Mouse (Mus musculus): ENCODE measurements at regions not wholly inside any gene's neighbourhood (a gene's known extent, or its start where the extent isn't known, plus 50 kb on each side); places are given as distances from the start of the nearest gene placed in this dataset.

DNA sequence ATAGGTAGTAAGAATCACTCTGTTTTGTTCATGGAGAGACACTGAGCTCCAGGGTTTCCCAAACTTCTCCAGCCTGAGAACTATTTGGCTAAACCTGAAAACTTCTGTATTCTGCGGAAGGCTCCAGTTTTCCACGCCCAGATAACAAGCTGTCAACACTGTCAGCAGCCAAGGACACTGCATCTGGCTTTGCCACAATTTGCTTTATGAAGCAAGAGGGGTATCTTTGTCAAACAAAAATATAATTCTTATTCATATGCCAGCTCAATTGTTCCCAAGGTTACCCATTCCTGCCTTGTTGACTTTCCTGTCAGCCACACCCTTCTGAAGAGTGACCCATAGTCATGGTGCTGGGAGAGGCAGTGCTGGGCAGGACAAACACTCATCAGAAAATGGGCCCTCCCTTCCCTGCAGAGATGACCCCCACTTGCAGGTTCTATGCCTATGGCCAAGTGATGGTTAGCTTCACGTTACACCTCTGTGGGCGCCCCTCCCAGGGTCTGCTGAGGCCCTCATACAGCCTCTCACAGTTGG is 64.9 kb upstream of the Bod1 start:
- no peak for DNase-seq (ENCODE audit: low spot score)
- H3K36me3 ChIP-seq (replicated peaks): no peaks in the 10 kb centered on the region
- peaks cover 15% of the 10 kb centered on the region for H3K4me1 ChIP-seq
- H3K4me3 ChIP-seq: no peak overlapping the region
- H3K9me3 ChIP-seq: no peaks in the 10 kb centered on the region
- H3K27me3 ChIP-seq (replicated peaks; ENCODE audit: low read depth, poor library complexity, severe bottlenecking): no peaks in the 10 kb centered on the region
- no peak overlapping the region for H3K27ac ChIP-seq (replicated peaks)
- WGBS: 89% methylated on average over 4 of the region's 4 CpGs

DNA sequence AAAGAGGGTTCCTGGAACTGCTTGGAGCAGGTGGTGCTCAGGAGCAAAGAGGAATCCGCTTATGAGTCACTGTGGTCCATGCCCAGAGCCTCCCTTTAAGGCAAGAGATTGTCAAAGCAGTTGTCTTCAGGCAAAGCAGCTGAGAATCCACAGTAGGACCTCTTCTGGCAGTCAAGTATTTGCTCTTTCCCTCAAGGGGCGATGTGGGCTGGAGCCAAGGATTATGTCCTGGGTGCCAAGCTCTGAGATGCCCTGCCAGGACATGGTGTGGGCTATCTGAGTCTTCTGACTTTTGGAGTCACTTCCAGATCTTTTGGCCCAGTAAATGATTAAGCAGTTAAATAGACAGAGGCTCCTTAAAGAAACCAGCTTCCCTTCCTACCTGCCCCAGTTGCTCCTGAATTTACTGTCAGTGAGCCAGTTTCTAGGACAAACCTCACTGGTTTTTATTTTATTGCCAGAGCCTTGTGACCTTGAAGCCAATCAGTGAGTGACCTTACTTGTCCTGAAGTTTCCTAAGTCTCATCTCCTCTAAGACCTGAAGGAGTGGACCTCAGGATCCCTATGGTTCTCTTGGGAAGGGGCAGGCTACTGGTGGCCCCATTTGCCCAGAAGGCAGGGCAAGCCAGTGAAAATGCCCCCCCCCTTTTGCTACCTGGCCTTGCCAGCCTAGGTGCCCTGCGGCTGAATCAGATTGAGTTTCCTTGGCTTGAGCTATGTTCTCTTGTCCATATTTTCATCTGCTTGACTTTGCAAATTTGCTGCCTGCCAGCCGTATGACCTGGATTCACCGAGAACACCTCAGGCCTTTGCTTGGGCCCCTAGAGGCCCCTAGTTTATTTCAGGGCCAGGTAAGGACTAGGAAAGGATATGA is 66.7 kb upstream of the Bod1 start:
- Histone ChIP-seq H3K27ac (replicated peaks) (no peak overlapping the region), H3K9me3 (no peaks in the 10 kb centered on the region), H3K4me3 (no peak overlapping the region), H3K4me1 (peaks cover 26% of the 10 kb centered on the region), H3K36me3 (replicated peaks) (no peaks in the 10 kb centered on the region), H3K27me3 (replicated peaks; ENCODE audit: low read depth, poor library complexity, severe bottlenecking) (no peaks in the 10 kb centered on the region)
- WGBS: 89% methylated on average over 5 of the region's 5 CpGs
- DNase-seq (ENCODE audit: low spot score): no peak

DNA sequence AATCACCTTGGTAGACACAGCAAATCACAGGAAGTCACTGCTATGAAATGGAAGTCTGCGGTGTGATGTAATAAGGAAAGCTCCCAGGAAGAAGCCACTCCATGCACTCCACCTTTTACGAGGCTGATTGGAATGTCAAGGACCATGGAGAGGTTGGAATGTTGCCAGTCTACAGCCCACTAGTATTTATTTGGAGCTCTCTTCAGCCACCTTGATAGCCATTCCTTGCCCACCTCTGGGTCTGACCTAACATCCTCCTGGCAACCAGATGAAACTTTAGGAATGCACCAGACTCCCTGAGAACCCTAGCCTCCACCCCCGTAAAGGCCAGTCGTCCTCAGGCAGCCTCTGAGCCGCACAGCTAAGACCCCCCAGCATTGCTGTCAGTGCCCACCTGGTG is 68.7 kb upstream of the Bod1 start:
- no peak for DNase-seq (ENCODE audit: low spot score)
- WGBS: 83% methylated on average over 5 of the region's 5 CpGs
- no peaks in the 10 kb centered on the region for H3K27me3 ChIP-seq (replicated peaks; ENCODE audit: low read depth, poor library complexity, severe bottlenecking)
- peaks cover 26% of the 10 kb centered on the region for H3K4me1 ChIP-seq
- no peak overlapping the region for H3K4me3 ChIP-seq
- H3K9me3 ChIP-seq: no peaks in the 10 kb centered on the region
- no peaks in the 10 kb centered on the region for H3K36me3 ChIP-seq (replicated peaks)
- no peak overlapping the region for H3K27ac ChIP-seq (replicated peaks)

DNA sequence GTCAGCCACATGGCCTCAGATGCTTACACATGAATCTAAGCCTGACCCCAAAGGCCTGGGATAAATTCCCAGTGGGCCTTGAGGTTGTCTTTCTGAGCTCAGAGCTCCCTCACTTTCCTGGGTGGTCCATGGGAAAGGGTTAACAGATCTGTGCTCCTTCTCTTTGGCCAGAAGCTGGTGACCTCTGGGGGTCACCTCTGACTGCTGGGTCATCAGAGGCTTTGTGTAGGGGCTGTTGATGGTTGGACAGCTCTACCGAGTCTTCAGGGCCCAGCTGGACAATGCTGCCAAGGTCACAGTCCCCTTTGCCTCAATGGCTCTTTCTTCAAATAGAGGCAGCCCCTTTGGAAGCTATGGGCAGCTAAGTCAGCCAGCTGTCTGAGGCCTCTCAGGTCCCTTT is 70.5 kb upstream of the Bod1 start:
- H3K36me3 ChIP-seq (replicated peaks): no peaks in the 10 kb centered on the region
- DNase-seq (ENCODE audit: low spot score): no peak
- peaks cover 40% of the 10 kb centered on the region for H3K4me1 ChIP-seq
- H3K4me3 ChIP-seq: no peak overlapping the region
- H3K27me3 ChIP-seq (replicated peaks; ENCODE audit: low read depth, poor library complexity, severe bottlenecking): no peaks in the 10 kb centered on the region
- H3K9me3 ChIP-seq: no peaks in the 10 kb centered on the region
- H3K27ac ChIP-seq (replicated peaks): no peak overlapping the region; the same call in 1 of the 2 replicates
- 0% methylated on average over 1 of the region's 1 CpGs for WGBS

DNA sequence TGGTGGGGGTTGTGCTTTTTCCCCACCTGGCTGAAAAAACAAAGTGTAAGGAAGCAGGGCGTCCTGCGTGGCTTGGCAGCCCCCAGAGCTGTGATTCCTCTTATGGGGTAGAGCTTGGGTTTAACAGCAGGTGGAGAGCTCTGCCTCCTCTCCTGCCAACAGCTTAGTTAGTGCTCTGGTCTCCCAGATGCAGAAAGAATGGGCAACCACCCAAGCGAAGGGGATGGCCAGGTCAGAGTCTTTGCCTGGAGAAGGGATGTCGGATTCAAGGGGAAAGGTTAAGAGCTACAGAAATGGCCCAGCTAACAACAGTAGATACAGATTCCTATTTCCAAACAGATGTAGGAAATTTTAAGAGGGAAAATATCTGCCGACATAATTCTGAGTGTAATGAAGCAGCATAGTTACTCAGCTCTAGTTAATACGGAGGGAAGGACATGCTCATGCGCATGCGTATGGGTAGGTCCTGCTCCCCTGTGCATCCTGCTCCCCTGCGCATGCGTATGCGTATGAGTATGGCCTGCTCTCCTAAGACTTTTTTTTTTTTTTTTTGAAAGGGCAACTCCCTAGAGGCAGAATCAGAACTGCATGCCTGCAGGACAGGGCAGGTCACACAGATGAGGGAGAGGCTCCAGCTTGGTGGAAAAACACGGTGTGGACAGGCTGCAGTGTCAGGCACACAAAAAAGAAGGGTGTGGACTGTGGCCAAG is 72.5 kb upstream of the Bod1 start:
- Histone ChIP-seq H3K36me3 (replicated peaks) (no peaks in the 10 kb centered on the region), H3K4me1 (peaks cover 60% of the 10 kb centered on the region), H3K27ac (replicated peaks) (no peak overlapping the region), H3K4me3 (no peak overlapping the region), H3K9me3 (no peaks in the 10 kb centered on the region), H3K27me3 (replicated peaks; ENCODE audit: low read depth, poor library complexity, severe bottlenecking) (no peaks in the 10 kb centered on the region)
- DNase-seq (ENCODE audit: low spot score): no peak
- WGBS: 81% methylated on average over 12 of the region's 12 CpGs

DNA sequence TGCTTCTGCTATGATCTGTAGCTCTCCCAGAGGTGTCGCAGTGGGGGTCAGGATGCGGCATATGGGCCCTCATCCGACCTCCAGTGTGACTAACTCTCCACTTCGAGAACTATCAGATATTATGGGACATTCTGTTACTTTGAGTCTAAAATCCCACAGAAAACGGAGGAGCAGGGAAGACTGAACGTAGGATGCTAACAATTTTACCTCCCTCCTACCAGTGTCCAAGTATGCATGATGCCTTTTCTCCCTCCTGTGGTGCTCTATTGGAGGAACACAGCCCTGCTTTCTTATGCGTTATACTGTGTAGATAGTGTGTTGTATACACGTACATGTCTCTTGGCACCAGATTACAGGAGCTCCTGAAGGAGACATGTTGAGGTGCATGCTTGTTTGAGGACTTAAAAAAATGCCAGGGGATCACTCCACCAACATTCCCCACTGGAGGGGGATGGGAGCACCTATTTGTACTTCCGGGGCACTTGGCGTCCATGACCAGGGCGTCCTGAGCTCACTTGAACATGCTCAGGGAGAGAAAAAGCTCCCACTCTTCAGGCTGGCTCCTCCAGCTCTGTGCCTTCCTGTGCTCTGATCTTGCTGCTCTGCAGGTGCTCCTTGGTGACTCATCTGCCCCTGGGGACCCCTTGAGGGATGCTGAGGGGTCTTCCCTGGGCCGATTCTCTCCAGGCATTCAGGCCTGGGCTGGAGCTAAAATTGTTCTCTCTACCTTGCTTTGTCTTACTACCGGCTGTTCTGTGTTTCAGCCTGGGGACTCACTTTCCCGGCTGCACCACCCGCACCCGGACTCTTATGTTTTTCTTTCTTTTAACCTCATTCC is 73.6 kb upstream of the Bod1 start:
- peak overlapping the region; percentile 35 for H3K27ac ChIP-seq (replicated peaks)
- WGBS: 66% methylated on average over 16 of the region's 16 CpGs
- no peaks in the 10 kb centered on the region for H3K9me3 ChIP-seq
- H3K27me3 ChIP-seq (replicated peaks; ENCODE audit: low read depth, poor library complexity, severe bottlenecking): no peaks in the 10 kb centered on the region
- no peak for DNase-seq (ENCODE audit: low spot score)
- no peaks in the 10 kb centered on the region for H3K36me3 ChIP-seq (replicated peaks)
- no peak overlapping the region for H3K4me3 ChIP-seq
- H3K4me1 ChIP-seq: peaks cover 62% of the 10 kb centered on the region

DNA sequence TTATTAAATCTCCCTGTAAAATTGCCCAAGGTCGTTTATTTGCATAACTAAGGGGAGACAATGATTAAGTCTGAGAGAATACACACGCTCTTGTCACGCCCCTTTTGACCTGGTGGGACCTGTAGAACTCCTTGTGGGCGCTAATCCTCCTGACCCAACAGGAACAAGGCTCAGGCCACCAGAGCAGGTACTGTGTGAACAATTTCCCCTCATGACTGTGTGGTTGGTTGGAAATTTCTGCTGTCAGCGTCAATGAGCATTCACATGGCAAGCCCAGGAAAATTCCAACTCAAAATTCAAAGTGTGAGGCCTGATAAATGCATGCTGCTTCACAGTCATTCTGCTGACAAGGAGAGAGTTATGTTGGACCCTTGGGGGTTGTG is 74.2 kb upstream of the Bod1 start:
- WGBS: 42% methylated on average over 5 of the region's 5 CpGs
- Histone ChIP-seq H3K36me3 (replicated peaks) (no peaks in the 10 kb centered on the region), H3K27ac (replicated peaks) (no peak overlapping the region), H3K4me1 (peaks cover 62% of the 10 kb centered on the region), H3K4me3 (no peak overlapping the region), H3K27me3 (replicated peaks; ENCODE audit: low read depth, poor library complexity, severe bottlenecking) (no peaks in the 10 kb centered on the region), H3K9me3 (no peaks in the 10 kb centered on the region)
- no peak for DNase-seq (ENCODE audit: low spot score)

DNA sequence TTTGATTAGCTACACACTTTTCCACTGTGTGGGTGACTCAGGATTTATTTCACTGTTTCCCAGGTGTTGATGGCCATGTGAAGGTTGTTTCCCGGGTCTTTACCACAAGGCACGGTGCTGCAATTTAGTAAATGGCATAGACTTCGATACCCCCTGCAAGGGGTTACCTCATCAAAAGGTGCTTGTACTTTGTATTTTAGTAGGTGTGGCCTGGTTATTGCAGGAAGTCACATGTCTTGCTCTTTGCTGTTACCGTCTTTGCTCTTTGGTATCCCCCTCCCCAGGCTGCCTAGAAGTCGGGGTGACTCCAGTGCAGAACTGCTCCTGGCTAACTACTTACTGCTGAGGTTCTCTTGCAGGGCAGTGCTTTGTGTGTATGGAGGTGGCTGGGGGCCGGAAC is 74.8 kb upstream of the Bod1 start:
- Histone ChIP-seq H3K27ac (replicated peaks) (peak overlapping the region; percentile 35; the same call in 1 of the 2 replicates), H3K4me3 (no peak overlapping the region), H3K36me3 (replicated peaks) (no peaks in the 10 kb centered on the region), H3K27me3 (replicated peaks; ENCODE audit: low read depth, poor library complexity, severe bottlenecking) (no peaks in the 10 kb centered on the region), H3K4me1 (peaks cover 62% of the 10 kb centered on the region), H3K9me3 (no peaks in the 10 kb centered on the region)
- no peak for DNase-seq (ENCODE audit: low spot score)
- WGBS: 82% methylated on average over 6 of the region's 6 CpGs

DNA sequence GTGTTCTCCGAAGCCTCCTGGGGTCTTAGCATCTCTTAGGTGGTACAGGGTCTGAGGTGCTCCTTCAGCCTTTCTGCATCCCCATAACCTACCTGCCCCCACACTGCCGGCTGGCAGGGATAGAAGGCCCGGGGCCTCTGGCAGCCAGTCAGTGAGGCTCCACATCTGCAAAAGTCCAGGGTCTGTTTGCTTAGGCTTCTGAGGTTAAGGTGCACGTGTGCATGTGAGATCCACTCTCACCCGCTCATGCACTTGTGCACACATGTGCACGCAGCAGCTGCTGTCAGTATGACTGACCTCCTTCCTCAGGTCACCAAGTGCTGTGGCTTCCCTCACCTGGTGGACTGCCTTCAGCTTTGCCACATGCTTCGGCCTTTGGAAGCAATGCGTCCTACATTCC is 75.3 kb upstream of the Bod1 start:
- H3K9me3 ChIP-seq: no peaks in the 10 kb centered on the region
- peak overlapping the region; percentile 35; the same call in 1 of the 2 replicates for H3K27ac ChIP-seq (replicated peaks)
- DNase-seq (ENCODE audit: low spot score): no peak
- H3K27me3 ChIP-seq (replicated peaks; ENCODE audit: low read depth, poor library complexity, severe bottlenecking): no peaks in the 10 kb centered on the region
- H3K36me3 ChIP-seq (replicated peaks): no peaks in the 10 kb centered on the region
- H3K4me1 ChIP-seq: peaks cover 60% of the 10 kb centered on the region
- WGBS: 80% methylated on average over 8 of the region's 8 CpGs
- no peak overlapping the region for H3K4me3 ChIP-seq

DNA sequence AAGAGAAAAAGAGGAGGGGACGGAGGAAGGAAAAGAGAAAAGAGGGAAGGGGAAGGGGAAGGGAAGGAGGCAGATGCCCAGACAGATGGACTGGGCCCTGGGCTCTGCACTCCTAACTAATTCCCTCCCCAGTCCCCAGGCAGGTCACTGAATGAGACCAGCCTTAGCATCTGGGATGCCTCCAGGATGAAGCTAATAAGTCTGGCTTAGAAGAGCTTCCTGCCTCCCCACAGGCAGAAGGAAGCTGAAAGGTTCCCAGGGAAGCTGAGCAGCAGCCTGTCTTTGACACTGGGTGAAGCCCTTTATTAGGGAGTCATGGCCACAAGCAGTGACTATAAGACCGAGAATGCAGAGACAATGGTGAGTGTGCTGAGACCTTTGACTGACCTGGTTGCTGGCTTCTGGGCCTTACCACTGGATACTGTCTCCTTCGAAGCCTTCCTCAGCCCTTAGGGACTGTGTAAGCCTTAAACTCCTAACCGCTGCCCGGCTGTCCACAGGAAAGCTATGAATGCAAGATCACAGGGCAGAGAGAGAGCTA is 76.7 kb upstream of the Bod1 start:
- Histone ChIP-seq H3K36me3 (replicated peaks) (no peaks in the 10 kb centered on the region), H3K4me1 (peaks cover 50% of the 10 kb centered on the region), H3K4me3 (no peak overlapping the region), H3K9me3 (no peaks in the 10 kb centered on the region), H3K27me3 (replicated peaks; ENCODE audit: low read depth, poor library complexity, severe bottlenecking) (no peaks in the 10 kb centered on the region), H3K27ac (replicated peaks) (peak overlapping the region; percentile 54)
- WGBS: 61% methylated on average over 5 of the region's 5 CpGs
- no peak for DNase-seq (ENCODE audit: low spot score)

DNA sequence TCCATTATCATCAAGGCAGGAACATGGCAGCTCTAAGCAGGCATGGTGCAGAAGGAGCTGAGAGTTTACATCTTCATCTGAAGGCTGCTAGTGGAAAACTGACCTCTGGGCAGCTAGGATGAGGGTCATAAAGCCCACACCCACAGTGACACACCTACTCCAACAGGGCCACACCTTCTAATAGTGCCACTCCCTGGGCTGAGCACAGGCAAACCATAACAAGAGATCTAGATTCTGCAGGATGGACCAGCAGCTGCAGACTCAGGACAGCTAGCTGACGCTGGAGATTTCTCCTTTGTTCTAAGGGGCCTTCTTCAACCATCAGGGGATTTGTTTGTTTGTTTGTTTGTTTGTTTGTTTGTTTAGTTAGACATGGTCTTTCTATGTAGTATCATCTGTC is 79.6 kb upstream of the Bod1 start:
- no peak for DNase-seq (ENCODE audit: low spot score)
- H3K36me3 ChIP-seq (replicated peaks): no peaks in the 10 kb centered on the region
- H3K4me1 ChIP-seq: peaks cover 44% of the 10 kb centered on the region
- WGBS: 83% methylated on average over 1 of the region's 1 CpGs
- no peaks in the 10 kb centered on the region for H3K27me3 ChIP-seq (replicated peaks; ENCODE audit: low read depth, poor library complexity, severe bottlenecking)
- no peak overlapping the region for H3K4me3 ChIP-seq
- H3K27ac ChIP-seq (replicated peaks): no peak overlapping the region
- no peaks in the 10 kb centered on the region for H3K9me3 ChIP-seq

DNA sequence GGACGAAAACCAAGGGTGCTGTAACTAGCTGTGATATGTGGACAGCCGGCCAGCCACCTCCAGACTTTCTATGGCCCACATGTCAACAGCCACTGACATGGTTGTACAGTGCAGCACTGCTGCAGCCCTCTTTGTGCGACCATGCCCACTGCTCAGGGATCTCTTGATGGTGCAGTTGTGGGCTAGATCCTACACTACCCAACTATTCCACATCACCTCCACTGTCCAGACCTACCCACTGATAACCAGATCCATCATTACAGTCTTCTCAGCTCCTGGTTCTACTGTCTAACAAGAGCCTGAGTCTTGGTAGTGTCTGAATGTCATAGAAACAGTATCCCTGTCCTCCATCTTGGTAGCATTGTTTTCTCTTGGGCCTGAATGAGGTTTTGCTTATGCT is 81.5 kb upstream of the Bod1 start:
- Histone ChIP-seq H3K27me3 (replicated peaks; ENCODE audit: low read depth, poor library complexity, severe bottlenecking) (no peaks in the 10 kb centered on the region), H3K9me3 (no peaks in the 10 kb centered on the region), H3K4me1 (peaks cover 26% of the 10 kb centered on the region), H3K36me3 (replicated peaks) (no peaks in the 10 kb centered on the region), H3K27ac (replicated peaks) (no peak overlapping the region), H3K4me3 (no peak overlapping the region)
- 89% methylated on average over 3 of the region's 3 CpGs for WGBS
- no peak for DNase-seq (ENCODE audit: low spot score)

All from embryonic facial prominence, embryonic 10.5 days (tissue).